Mouse (Mus musculus) hindbrain, postnatal 0 days (tissue): ENCODE results near the gene Olfr1427. TPM values are rescaled to one million over a fixed set of nuclear protein-coding genes. Genes with fewer than 3 reads are reported as not detected.
"Not testable (repeated sequence)": the region's sequence is repeated elsewhere in the genome, so short reads cannot be mapped to it uniquely, and the experiment has no call there.

Source experiments
- ATAC-seq: fragments of 200-750 bp; cut with Nextera tagmentation; 2 replicates; pipeline ENCODE4 v1.8.0; 2017; ENCODE audit warnings: mild to moderate bottlenecking, moderate TSS enrichment, moderate library complexity
- DNase-seq: peaks from one replicate; pipeline ENCODE4 v3.0.0-alpha.2; 2015; ENCODE audit warnings: low spot score
- H3K27ac ChIP-seq: fragments of 300-500 bp; sonication (generic); 2 replicates; pipeline ENCODE4 v1.5.1; 2014; ENCODE audit warnings: mild to moderate bottlenecking
- H3K27me3 ChIP-seq: fragments of 300-500 bp; sonication (generic); 2 replicates; pipeline ENCODE4 v1.6.1; 2014; ENCODE audit warnings: low read length, mixed read lengths; ENCODE audit not compliant: insufficient read depth
- H3K36me3 ChIP-seq: fragments of 300-500 bp; sonication (generic); 2 replicates; pipeline ENCODE4 v1.6.1; 2014; ENCODE audit warnings: low read length, mixed read lengths; ENCODE audit not compliant: insufficient read depth
- H3K4me1 ChIP-seq: fragments of 300-500 bp; sonication (generic); 2 replicates; pipeline ENCODE4 v1.6.1; 2014; ENCODE audit warnings: antibody characterized with exemption, low read length, mixed read lengths; ENCODE audit not compliant: insufficient read depth
- H3K4me2 ChIP-seq: fragments of 300-500 bp; sonication (generic); 2 replicates; pipeline ENCODE4 v1.6.1; 2014; ENCODE audit warnings: low read depth, mild to moderate bottlenecking, low read length, moderate library complexity, mixed read lengths
- H3K4me3 ChIP-seq: fragments of 300-500 bp; sonication (generic); 2 replicates; pipeline ENCODE4 v1.5.1; 2014; ENCODE audit warnings: low read length
- H3K9ac ChIP-seq: fragments of 300-500 bp; sonication (generic); replicated peaks from 2 replicates; pipeline ENCODE4 v1.6.1; 2014; ENCODE audit warnings: mild to moderate bottlenecking, low read length, moderate library complexity, mixed read lengths
- H3K9me3 ChIP-seq: fragments of 300-500 bp; sonication (generic); 2 replicates; pipeline ENCODE4 v1.6.1; 2016; ENCODE audit warnings: low read length, mixed read lengths
- CTCF ChIP-seq: IDR thresholded peaks from 2 replicates; pipeline ENCODE4 v1.5.1; 2016; ENCODE audit warnings: antibody characterized with exemption, control low read depth, low read depth
- WGBS: fragments of 180-500 bp; shearing (Covaris S2); extraction: QIAGEN DNeasy Blood & Tissue Kit; methylation state at CpG from one replicate; pipeline ENCODE4 v1.1.7; 2014; 5-methylcytosine and 5-hydroxymethylcytosine counted together
- polyA plus RNA-seq: library from polyadenylated mRNA; unstranded; fragments of >200 nt; fragmentation: Nextera tagmentation; extraction: Ambion mirVana; gene quantifications from 2 replicates; pipeline ENCODE4 v1.2.1, GENCODE M21; 2015
- total RNA-seq: library from RNA; depleted of rRNA; stranded (reverse); fragments of >200 nt; gene quantifications from 2 replicates; pipeline ENCODE4 v1.2.3, GENCODE M21; 2014; rRNA removed

The Olfr1427 gene
- total and polyA plus RNA-seq, 2 experiments from 2014 or later = not detected

DNA sequence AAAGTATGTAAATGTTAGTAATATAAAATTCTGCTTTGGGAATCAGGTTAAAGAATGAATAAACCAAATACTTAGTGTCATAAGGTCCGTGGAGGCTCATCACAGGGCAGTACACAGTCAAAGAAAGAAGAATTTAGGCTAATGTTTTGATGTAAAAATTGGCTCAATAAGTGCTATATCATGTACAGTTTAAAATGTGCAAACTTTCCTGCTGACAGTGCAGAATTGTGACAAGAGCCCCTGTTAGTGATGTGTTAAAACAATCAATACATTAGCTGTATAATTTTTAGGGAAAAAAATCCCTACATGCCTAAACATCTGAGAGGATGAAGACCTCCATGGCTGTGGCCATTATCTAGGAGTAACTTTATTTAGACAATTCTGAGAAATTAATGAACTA, 10.7 kb upstream of the Olfr1427 start:
- H3K9me3 ChIP-seq = no peaks in the 10 kb centered on the region
- ATAC-seq (no peak), DNase-seq (no peak)
- WGBS = 79% methylated on average over 1 of the region's 1 CpGs
- no peak overlapping the region for H3K9ac ChIP-seq
- H3K27me3 ChIP-seq = no peaks in the 10 kb centered on the region
- no peaks in the 10 kb centered on the region for H3K4me1 ChIP-seq
- H3K27ac ChIP-seq = no peak overlapping the region
- no peak overlapping the region for H3K4me2 ChIP-seq
- H3K4me3 ChIP-seq = no peak overlapping the region
- H3K36me3 ChIP-seq = no peaks in the 10 kb centered on the region
- no peak for TF ChIP-seq CTCF

GRCm38 (mm10) chr19:12104541-12104940, 1.4 kb upstream of the Olfr1427 start:
- no peaks in the 10 kb centered on the region for H3K9me3 ChIP-seq
- WGBS = 60% methylated on average over 1 of the region's 1 CpGs
- no peaks in the 10 kb centered on the region for H3K4me1 ChIP-seq
- no peak overlapping the region for H3K4me3 ChIP-seq
- DNase-seq (no peak), ATAC-seq (no peak)
- H3K36me3 ChIP-seq = no peaks in the 10 kb centered on the region
- H3K27me3 ChIP-seq = no peaks in the 10 kb centered on the region
- H3K4me2 ChIP-seq = no peak overlapping the region
- no peak overlapping the region for H3K27ac ChIP-seq
- H3K9ac ChIP-seq = no peak overlapping the region
- no peak for TF ChIP-seq CTCF

GRCm38 (mm10) chr19:12091913-12092312, 11.2 kb downstream of the Olfr1427 start, which contains the start of gene Olfr1426:
Gene Olfr1426 (minus strand): TSS chr19:12092013.
- ATAC-seq (no peak), DNase-seq (no peak)
- Histone ChIP-seq H3K27ac (no peak within 1 kb of the TSS), H3K4me2 (no peak within 1 kb of the TSS), H3K27me3 (no peaks in the 10 kb centered on the region), H3K36me3 (no peaks in the 10 kb centered on the region), H3K4me3 (no peak within 1 kb of the TSS), H3K4me1 (no peaks in the 10 kb centered on the region), H3K9me3 (no peaks in the 10 kb centered on the region), H3K9ac (no peak within 1 kb of the TSS)
- no peak for TF ChIP-seq CTCF
- WGBS = 84% methylated on average over 1 of the region's 1 CpGs

DNA sequence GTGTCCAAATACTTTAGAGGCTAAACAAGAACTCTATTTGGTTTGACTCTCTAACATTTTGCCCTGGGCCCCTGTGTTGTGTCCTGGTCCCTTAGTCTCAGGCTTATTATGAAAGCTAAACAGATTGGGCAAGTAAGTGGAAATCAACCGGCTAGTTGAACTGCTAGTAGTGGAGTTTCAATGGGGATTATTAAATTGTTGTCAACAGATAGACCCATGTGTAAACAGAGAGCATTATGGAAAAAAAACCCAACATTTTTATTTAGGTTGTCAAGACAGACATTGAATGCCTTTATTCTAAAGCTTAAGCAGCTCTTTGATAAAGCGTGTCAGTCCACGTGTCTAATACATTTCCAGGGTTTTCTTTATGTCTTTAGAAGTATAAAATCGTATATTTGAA, 25.5 kb downstream of the Olfr1427 start, which contains the start of gene Olfr1425:
Olfr1425 (minus strand) TSS at position 101 of the 400 bp plus-strand sequence.
- WGBS = 80% methylated on average over 4 of the region's 4 CpGs
- not testable (repeated sequence) for ATAC-seq, H3K36me3 ChIP-seq, H3K27ac ChIP-seq, H3K4me3 ChIP-seq, DNase-seq, H3K4me1 ChIP-seq, H3K4me2 ChIP-seq, H3K9me3 ChIP-seq, H3K9ac ChIP-seq, H3K27me3 ChIP-seq

GRCm38 (mm10) chr19:12069546-12069945, 33.6 kb downstream of the Olfr1427 start:
- H3K9ac ChIP-seq, H3K4me2 ChIP-seq, ATAC-seq, H3K4me3 ChIP-seq, H3K4me1 ChIP-seq, H3K36me3 ChIP-seq, H3K27ac ChIP-seq, H3K9me3 ChIP-seq, H3K27me3 ChIP-seq, DNase-seq: not testable (repeated sequence)
- WGBS = 72% methylated on average over 1 of the region's 1 CpGs

DNA sequence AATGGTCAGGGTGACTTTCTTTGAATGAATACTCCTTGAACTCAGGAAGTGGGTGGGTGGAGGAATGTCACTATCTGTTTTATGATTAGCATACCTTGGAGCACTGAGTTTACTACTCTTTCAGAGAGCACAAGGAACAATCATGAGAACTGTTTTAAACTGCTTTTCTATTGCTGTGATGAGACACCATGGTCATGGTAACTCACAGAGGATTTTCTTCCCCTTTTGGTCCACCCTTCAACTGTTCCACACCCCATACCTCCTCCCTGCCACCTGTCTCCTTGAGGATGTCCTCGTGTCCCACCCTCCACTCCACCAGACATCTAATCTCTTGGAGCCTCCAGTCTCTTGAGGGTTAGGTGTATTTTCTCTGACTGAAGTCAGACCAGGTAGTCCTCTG, 35.3 kb downstream of the Olfr1427 start:
- H3K36me3 ChIP-seq, H3K4me1 ChIP-seq, H3K4me2 ChIP-seq, H3K4me3 ChIP-seq, H3K27ac ChIP-seq, H3K27me3 ChIP-seq, ATAC-seq, H3K9ac ChIP-seq, DNase-seq, H3K9me3 ChIP-seq: not testable (repeated sequence)
- WGBS = 68% methylated on average over 1 of the region's 1 CpGs

- H3K9ac ChIP-seq, H3K27ac ChIP-seq, H3K4me3 ChIP-seq, H3K4me2 ChIP-seq, H3K4me1 ChIP-seq, H3K9me3 ChIP-seq, ATAC-seq, H3K36me3 ChIP-seq, H3K27me3 ChIP-seq, DNase-seq: not testable (repeated sequence)
- WGBS = 85% methylated on average over 1 of the region's 1 CpGs
Observed at GRCm38 (mm10) chr19:12062582-12062981, 40.6 kb downstream of the Olfr1427 start, which contains the start of gene Olfr1424. Gene Olfr1424 (minus strand): TSS chr19:12062682.

Other genes starting within 250 kb of the Olfr1427 start
- gene Olfr1418, start 242.3 kb downstream of the Olfr1427 start, total RNA-seq = not detected in 2 replicates
- gene Olfr1418, start 242.3 kb downstream of the Olfr1427 start, polyA plus RNA-seq = not detected in 2 replicates
- not detected in 2 replicates for gene Olfr1419, start 228.2 kb downstream of the Olfr1427 start, total RNA-seq
- gene Olfr1419, start 228.2 kb downstream of the Olfr1427 start, polyA plus RNA-seq = not detected in 2 replicates
- not detected in 2 replicates for gene Olfr1420, start 216.8 kb downstream of the Olfr1427 start, total RNA-seq
- gene Olfr1420, start 216.8 kb downstream of the Olfr1427 start, polyA plus RNA-seq = not detected in 2 replicates
- gene Patl1, start 190.9 kb downstream of the Olfr1427 start, total RNA-seq = 11.1 and 12.3 TPM in 2 replicates
- gene Patl1, start 190.9 kb downstream of the Olfr1427 start, polyA plus RNA-seq = 9.8 and 11.5 TPM in 2 replicates
- gene Osbp, start 137.4 kb downstream of the Olfr1427 start, total RNA-seq = 25.5 and 28.0 TPM in 2 replicates
- gene Osbp, start 137.4 kb downstream of the Olfr1427 start, polyA plus RNA-seq = 2.5 and 2.6 TPM in 2 replicates
- not detected in 2 replicates for gene Olfr1423, start 62.0 kb downstream of the Olfr1427 start, total RNA-seq
- gene Olfr1423, start 62.0 kb downstream of the Olfr1427 start, polyA plus RNA-seq = not detected in 2 replicates
- gene Olfr1424, start 40.7 kb downstream of the Olfr1427 start, total RNA-seq = not detected in 2 replicates
- not detected in 2 replicates for gene Olfr1424, start 40.7 kb downstream of the Olfr1427 start, polyA plus RNA-seq
- not detected in 2 replicates for gene Olfr1425, start 25.6 kb downstream of the Olfr1427 start, total RNA-seq
- gene Olfr1425, start 25.6 kb downstream of the Olfr1427 start, polyA plus RNA-seq = not detected in 2 replicates
- not detected in 2 replicates for gene Olfr1426, start 11.3 kb downstream of the Olfr1427 start, total RNA-seq
- gene Olfr1426, start 11.3 kb downstream of the Olfr1427 start, polyA plus RNA-seq = not detected in 2 replicates
- not detected in 2 replicates for gene Olfr1428, start 12.6 kb upstream of the Olfr1427 start, total RNA-seq
- not detected in 2 replicates for gene Olfr1428, start 12.6 kb upstream of the Olfr1427 start, polyA plus RNA-seq
- gene Olfr76, start 19.9 kb upstream of the Olfr1427 start, total RNA-seq = not detected in 2 replicates
- gene Olfr76, start 19.9 kb upstream of the Olfr1427 start, polyA plus RNA-seq = not detected in 2 replicates
- gene Olfr1555-ps1, start 66.8 kb upstream of the Olfr1427 start, total RNA-seq = not detected in 2 replicates
- not detected in 2 replicates for gene Olfr1555-ps1, start 66.8 kb upstream of the Olfr1427 start, polyA plus RNA-seq
- not detected in 2 replicates for gene Olfr1431, start 97.3 kb upstream of the Olfr1427 start, total RNA-seq
- gene Olfr1431, start 97.3 kb upstream of the Olfr1427 start, polyA plus RNA-seq = not detected in 2 replicates
- gene Olfr1432, start 129.3 kb upstream of the Olfr1427 start, total RNA-seq = not detected in 2 replicates
- not detected in 2 replicates for gene Olfr1432, start 129.3 kb upstream of the Olfr1427 start, polyA plus RNA-seq
- not detected in 2 replicates for gene Olfr262, start 138.3 kb upstream of the Olfr1427 start, total RNA-seq
- gene Olfr262, start 138.3 kb upstream of the Olfr1427 start, polyA plus RNA-seq = not detected in 2 replicates
- not detected in 2 replicates for gene Olfr235, start 157.7 kb upstream of the Olfr1427 start, total RNA-seq
- not detected in 2 replicates for gene Olfr235, start 157.7 kb upstream of the Olfr1427 start, polyA plus RNA-seq
- not detected in 2 replicates for gene Olfr1434, start 176.5 kb upstream of the Olfr1427 start, total RNA-seq
- not detected in 2 replicates for gene Olfr1434, start 176.5 kb upstream of the Olfr1427 start, polyA plus RNA-seq
- gene Olfr1436, start 195.8 kb upstream of the Olfr1427 start, total RNA-seq = not detected in 2 replicates
- gene Olfr1436, start 195.8 kb upstream of the Olfr1427 start, polyA plus RNA-seq = not detected in 2 replicates
- not detected in 2 replicates for gene Olfr1437, start 221.8 kb upstream of the Olfr1427 start, total RNA-seq
- not detected in 2 replicates for gene Olfr1437, start 221.8 kb upstream of the Olfr1427 start, polyA plus RNA-seq
- not detected in 2 replicates for gene Olfr1438-ps1, start 232.6 kb upstream of the Olfr1427 start, total RNA-seq
- gene Olfr1438-ps1, start 232.6 kb upstream of the Olfr1427 start, polyA plus RNA-seq = not detected in 2 replicates